Mouse (Mus musculus): ENCODE data around the gene Defa30. TPM values are rescaled to one million over a fixed set of nuclear protein-coding genes. Genes with fewer than 3 reads are reported as not detected.
"Not testable (repeated sequence)": the region's sequence is repeated elsewhere in the genome, so short reads cannot be mapped to it uniquely, and the experiment has no call there.

Defa30 gene
- polyA plus RNA-seq (2016; fragmentation: Nextera tagmentation; extraction: Ambion mirVana), result not detected in 2 replicates

DNA sequence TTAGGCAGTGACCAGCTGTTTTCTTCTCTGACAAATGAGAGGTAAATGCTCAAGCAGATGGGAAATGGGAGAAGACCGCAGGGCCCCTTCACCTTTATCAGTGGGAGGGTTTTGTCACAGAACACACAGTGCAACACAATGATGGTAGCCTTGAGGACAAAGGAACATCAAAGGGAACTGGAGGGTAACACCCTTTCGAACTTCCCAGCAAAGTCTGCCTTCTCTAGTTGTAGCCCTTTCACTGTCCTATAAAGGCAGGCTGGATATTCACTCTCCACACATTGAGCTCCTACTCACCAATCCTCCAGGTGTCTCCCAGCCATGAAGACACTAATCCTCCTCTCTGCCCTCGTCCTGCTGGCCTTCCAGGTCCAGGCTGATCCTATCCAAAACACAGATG is at the start of gene Defa30:
Gene Defa30 (plus strand): TSS at position 301 of the 400 bp plus-strand sequence.
- H3K4me2 ChIP-seq; H3K4me1 ChIP-seq; H3K9me3 ChIP-seq; ATAC-seq (ENCODE audit: low FRiP score); H3K36me3 ChIP-seq (replicated peaks); H3K27me3 ChIP-seq; H3K4me3 ChIP-seq (replicated peaks); H3K9ac ChIP-seq; H3K27ac ChIP-seq: not testable (repeated sequence)
- 57% methylated on average over 3 of the region's 3 CpGs for WGBS

DNA sequence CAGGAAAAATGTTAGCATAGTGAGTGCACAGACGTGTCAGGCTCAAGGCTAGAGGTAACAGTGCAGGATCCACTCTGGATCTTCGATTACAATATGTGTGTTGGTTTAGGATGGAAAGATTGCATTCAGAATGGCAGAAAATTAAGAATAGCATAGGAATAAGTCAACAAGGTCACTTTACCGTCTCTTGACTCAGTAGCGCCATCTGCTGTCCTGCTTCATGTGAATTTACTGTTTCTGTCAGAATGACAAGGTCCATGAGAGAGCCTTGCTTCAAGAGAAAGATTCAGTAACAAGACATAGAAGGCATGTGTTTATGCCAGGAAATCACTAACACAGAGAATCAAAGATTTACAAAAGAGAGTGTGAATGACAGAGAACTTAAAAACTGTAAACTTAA is 41.3 kb upstream of the Defa30 start:
- WGBS, result 49% methylated on average over 4 of the region's 4 CpGs

DNA sequence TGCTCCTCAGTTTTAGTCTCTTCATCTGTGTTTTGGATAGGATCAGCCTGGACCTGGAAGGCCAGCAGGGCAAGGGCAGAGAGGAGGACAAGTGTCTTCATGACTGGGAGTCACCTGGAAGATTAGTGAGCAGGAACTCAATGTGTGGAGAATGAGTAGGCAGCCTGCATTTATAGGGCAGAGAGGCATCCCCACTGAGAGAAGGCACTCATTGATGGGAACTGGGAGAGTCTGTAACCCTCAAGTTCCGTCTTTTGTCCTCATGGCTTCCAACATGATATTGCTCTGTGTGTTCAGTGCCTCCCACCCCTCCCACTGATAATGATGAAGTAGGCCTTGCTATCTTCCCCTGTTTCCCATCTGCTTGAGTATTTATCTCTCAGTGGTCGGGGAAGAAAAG is 38.5 kb upstream of the Defa30 start, which contains the start of gene Gm14851:
Gene Gm14851 (minus strand): TSS at position 101 of the 400 bp plus-strand sequence.
- 80% methylated on average over 1 of the region's 2 CpGs for WGBS
- H3K9ac ChIP-seq; H3K4me1 ChIP-seq; H3K4me2 ChIP-seq; H3K27me3 ChIP-seq; H3K36me3 ChIP-seq (replicated peaks); H3K9me3 ChIP-seq; H3K27ac ChIP-seq; H3K4me3 ChIP-seq (replicated peaks); ATAC-seq (ENCODE audit: low FRiP score): not testable (repeated sequence)

More for the DNA sequence above, 41.3 kb upstream of the Defa30 start:
- H3K36me3 ChIP-seq (replicated peaks), result no peaks in the 10 kb centered on the region
- H3K4me2 ChIP-seq, result no peak overlapping the region
- H3K27me3 ChIP-seq, result no peaks in the 10 kb centered on the region
- ATAC-seq (ENCODE audit: low FRiP score), result no peak
- no peak overlapping the region for H3K27ac ChIP-seq
- no peak overlapping the region for H3K4me3 ChIP-seq (replicated peaks)
- no peaks in the 10 kb centered on the region for H3K4me1 ChIP-seq
- 0 out of 2 replicates have a peak, but pooled peaks cover 3% of the 10 kb centered on the region for H3K9me3 ChIP-seq
- no peak overlapping the region for H3K9ac ChIP-seq

DNA sequence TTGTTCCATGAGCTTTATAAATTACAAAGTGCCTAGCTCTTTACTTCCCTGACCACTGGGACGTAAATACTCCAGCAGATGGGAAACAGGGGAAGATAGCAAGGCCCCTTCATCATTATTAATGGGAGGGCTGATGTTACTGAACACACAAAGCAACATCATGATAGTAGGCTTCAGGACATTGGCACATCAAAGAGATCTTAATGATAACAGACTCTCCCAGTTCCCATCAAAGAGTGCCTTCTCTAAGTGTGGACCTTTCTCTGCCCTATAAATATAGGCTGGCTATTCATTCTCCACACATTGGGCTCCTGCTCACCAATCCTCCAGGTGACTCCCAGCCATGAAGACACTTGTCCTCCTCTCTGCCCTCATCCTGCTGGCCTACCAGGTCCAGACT is 27.5 kb downstream of the Defa30 start, which contains the start of gene Defa22:
Gene Defa22 (plus strand): TSS at position 301 of the 400 bp plus-strand sequence.
- not testable (repeated sequence) for H3K4me3 ChIP-seq (replicated peaks); H3K4me1 ChIP-seq; H3K27me3 ChIP-seq; H3K4me2 ChIP-seq; H3K9me3 ChIP-seq; H3K9ac ChIP-seq; H3K27ac ChIP-seq; ATAC-seq (ENCODE audit: low FRiP score); H3K36me3 ChIP-seq (replicated peaks)
- WGBS, result no CpG with 5 or more reads among the region's 1 CpGs

Other genes with a start within 250 kb of the Defa30 start
- not detected in 2 replicates for gene Defb33, start 242.0 kb upstream of the Defa30 start, polyA plus RNA-seq (2016; fragmentation: Nextera tagmentation; extraction: Ambion mirVana)
- not detected in 2 replicates for gene Gm15056, start 232.0 kb upstream of the Defa30 start, polyA plus RNA-seq (2016; fragmentation: Nextera tagmentation; extraction: Ambion mirVana)
- not detected in 2 replicates for gene Gm6040, start 212.6 kb upstream of the Defa30 start, polyA plus RNA-seq (2016; fragmentation: Nextera tagmentation; extraction: Ambion mirVana)
- gene AY761185, start 189.9 kb upstream of the Defa30 start, polyA plus RNA-seq (2016; fragmentation: Nextera tagmentation; extraction: Ambion mirVana), result not detected in 2 replicates
- gene Defa21, start 109.1 kb upstream of the Defa30 start, polyA plus RNA-seq (2016; fragmentation: Nextera tagmentation; extraction: Ambion mirVana), result not detected in 2 replicates
- not detected in 2 replicates for gene Defa23, start 79.6 kb upstream of the Defa30 start, polyA plus RNA-seq (2016; fragmentation: Nextera tagmentation; extraction: Ambion mirVana)
- gene Defa35, start 69.6 kb upstream of the Defa30 start, polyA plus RNA-seq (2016; fragmentation: Nextera tagmentation; extraction: Ambion mirVana), result not detected in 2 replicates
- gene Defa25, start 50.2 kb upstream of the Defa30 start, polyA plus RNA-seq (2016; fragmentation: Nextera tagmentation; extraction: Ambion mirVana), result not detected in 2 replicates
- gene Gm14851, start 38.6 kb upstream of the Defa30 start, polyA plus RNA-seq (2016; fragmentation: Nextera tagmentation; extraction: Ambion mirVana), result not detected in 2 replicates
- not detected in 2 replicates for gene Defa22, start 27.6 kb downstream of the Defa30 start, polyA plus RNA-seq (2016; fragmentation: Nextera tagmentation; extraction: Ambion mirVana)
- gene Defa31, start 57.0 kb downstream of the Defa30 start, polyA plus RNA-seq (2016; fragmentation: Nextera tagmentation; extraction: Ambion mirVana), result not detected in 2 replicates
- not detected in 2 replicates for gene Gm15293, start 66.9 kb downstream of the Defa30 start, polyA plus RNA-seq (2016; fragmentation: Nextera tagmentation; extraction: Ambion mirVana)
- gene Gm15292, start 115.1 kb downstream of the Defa30 start, polyA plus RNA-seq (2016; fragmentation: Nextera tagmentation; extraction: Ambion mirVana), result not detected in 2 replicates
- gene Defa27, start 180.9 kb downstream of the Defa30 start, polyA plus RNA-seq (2016; fragmentation: Nextera tagmentation; extraction: Ambion mirVana), result not detected in 2 replicates
- gene Defa29, start 192.4 kb downstream of the Defa30 start, polyA plus RNA-seq (2016; fragmentation: Nextera tagmentation; extraction: Ambion mirVana), result not detected in 2 replicates
- gene Defa2, start 243.9 kb downstream of the Defa30 start, polyA plus RNA-seq (2016; fragmentation: Nextera tagmentation; extraction: Ambion mirVana), result not detected in 2 replicates